Mouse (Mus musculus) natural killer cell, adult 2 months (primary cell): ENCODE results near the gene Uba5.
A peak's percentile ranks its signal among the peaks of the same experiment; 100 is the strongest.

Experiments used
- DNase-seq, 2 experiments: peaks; one replicate each; pipeline ENCODE4 v3.0.0; 2022; ENCODE audit warnings: low spot score in 2 of 2

Gene Uba5

GRCm38 (mm10) chr9:104063244-104063961 lies 469 bp upstream of the Uba5 start, which contains the start of gene Acad11:
Acad11 (plus strand) TSS chr9:104063377.
- DNase-seq, result peak; percentile 88

GRCm38 (mm10) chr9:104051028-104051427 lies 11.9 kb downstream of the Uba5 start:
- DNase-seq, result no peak

- DNase-seq, result no peak
Measured at GRCm38 (mm10) chr9:104043676-104044075, 19.3 kb downstream of the Uba5 start.

- DNase-seq, result no peak
Measured at GRCm38 (mm10) chr9:104040362-104040761, 22.6 kb downstream of the Uba5 start, which contains the start of gene Gm28305. Gm28305 (plus strand) TSS chr9:104040662.

- DNase-seq, result no peak
Measured at GRCm38 (mm10) chr9:104039742-104040141, 23.2 kb downstream of the Uba5 start.

- no peak for DNase-seq
Measured at GRCm38 (mm10) chr9:104039031-104039695, 23.8 kb downstream of the Uba5 start.

- DNase-seq, result no peak
Measured at GRCm38 (mm10) chr9:104038266-104038665, 24.7 kb downstream of the Uba5 start.

- DNase-seq, result peak; percentile 48 to 68
Measured at GRCm38 (mm10) chr9:104035261-104036015, 27.5 kb downstream of the Uba5 start.

- no peak for DNase-seq
Measured at GRCm38 (mm10) chr9:104034718-104035117, 28.2 kb downstream of the Uba5 start.

- DNase-seq, result no peak
Measured at GRCm38 (mm10) chr9:104034231-104034630, 28.7 kb downstream of the Uba5 start.

GRCm38 (mm10) chr9:104029861-104030260 lies 33.1 kb downstream of the Uba5 start:
- no peak for DNase-seq

GRCm38 (mm10) chr9:104027186-104027585 lies 35.7 kb downstream of the Uba5 start:
- DNase-seq, result no peak

GRCm38 (mm10) chr9:104021026-104021425 lies 41.9 kb downstream of the Uba5 start:
- no peak for DNase-seq

- no peak for DNase-seq
Measured at GRCm38 (mm10) chr9:104014526-104014925, 48.4 kb downstream of the Uba5 start.

- peak in 1 of 2 experiments; percentile 67 for DNase-seq
Measured at GRCm38 (mm10) chr9:104002913-104003330, 60.0 kb downstream of the Uba5 start.

- DNase-seq, result peak; percentile 100
Measured at GRCm38 (mm10) chr9:104001921-104002859, 60.7 kb downstream of the Uba5 start, which contains the start of gene Nphp3. Nphp3 (plus strand) TSS chr9:104002544.

GRCm38 (mm10) chr9:104000601-104001000 lies 62.3 kb downstream of the Uba5 start:
- no peak for DNase-seq
